Mouse (Mus musculus) thymus, postnatal 0 days (tissue): ENCODE measurements around the gene Kctd17. TPM values are rescaled to one million over a fixed set of nuclear protein-coding genes. Genes with fewer than 3 reads are reported as not detected.

ENCODE experiments used
- DNase-seq: peaks from one replicate; pipeline ENCODE4 v3.0.0-alpha.2; 2015; ENCODE audit warnings: low spot score
- polyA plus RNA-seq: library from polyadenylated mRNA; unstranded; fragments of >200 nt; fragmentation: Nextera tagmentation; extraction: Ambion mirVana; gene quantifications from 2 replicates; pipeline ENCODE4 v1.2.1, GENCODE M21; 2015

The Kctd17 gene
- polyA plus RNA-seq, 1 experiment from 2014 or later: 10.1 TPM

DNA sequence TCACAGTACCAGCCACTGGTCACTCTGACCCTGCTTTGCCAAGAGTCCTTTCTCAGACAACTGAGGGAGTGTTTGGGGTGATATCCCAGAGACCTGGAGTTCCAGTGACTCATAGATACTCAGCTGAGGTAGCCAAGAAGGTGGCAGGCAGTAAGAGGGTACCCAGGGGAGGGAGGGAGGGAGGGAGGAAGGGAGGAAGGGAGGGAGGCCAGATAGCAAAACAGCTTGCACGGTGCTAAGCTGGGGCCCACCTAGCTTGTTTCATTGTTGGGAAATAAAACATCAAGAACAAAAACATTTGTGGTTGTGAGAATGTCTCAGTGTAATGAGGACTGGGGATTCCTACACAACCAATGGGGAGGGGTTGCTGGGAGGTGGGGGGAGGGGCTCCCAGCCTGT, 14.6 kb upstream of the Kctd17 start:
- no peak for DNase-seq

- no peak for DNase-seq
These were observed 14.2 kb upstream of the Kctd17 start for GRCm38 (mm10) chr15:78414157-78414556.

DNA sequence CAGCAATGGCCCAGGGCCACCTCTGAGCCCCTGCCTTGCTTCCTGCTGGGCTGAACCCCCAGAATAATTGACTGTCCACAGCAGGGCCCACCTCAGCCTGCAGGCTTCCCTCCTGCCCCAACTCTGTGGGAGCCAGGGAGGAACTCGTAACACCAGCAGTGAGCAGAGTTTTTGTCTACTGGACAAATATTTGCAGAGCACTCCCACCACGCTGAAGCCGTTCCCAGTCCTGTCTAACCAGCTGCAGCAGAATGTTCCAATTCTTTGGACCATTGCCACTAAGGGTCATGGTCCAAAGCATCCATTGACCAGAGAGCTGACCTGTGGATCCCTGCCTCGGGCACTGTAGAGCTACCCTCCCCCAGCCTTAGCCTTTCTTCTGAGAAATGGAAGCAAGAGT, 11.4 kb upstream of the Kctd17 start:
- no peak for DNase-seq

DNA sequence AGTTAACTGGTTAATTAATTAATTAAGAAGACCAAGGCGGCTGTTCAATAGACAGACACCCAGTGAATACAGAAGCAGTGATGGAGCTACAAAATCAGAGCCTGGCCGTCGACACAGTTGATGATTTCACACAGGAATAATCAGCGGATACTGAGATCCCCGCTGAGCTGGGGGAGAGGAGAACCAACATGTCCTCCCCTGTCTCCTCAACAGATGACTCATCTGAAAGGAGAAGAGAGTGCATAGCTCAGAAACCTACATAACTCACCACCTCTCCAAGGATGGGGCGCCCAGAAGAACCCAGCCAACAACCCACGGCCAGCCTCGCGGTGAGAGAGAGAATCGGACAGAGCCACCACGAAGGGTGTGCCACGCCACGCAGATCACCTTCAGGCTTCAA, 8.0 kb upstream of the Kctd17 start:
- no peak for DNase-seq

DNA sequence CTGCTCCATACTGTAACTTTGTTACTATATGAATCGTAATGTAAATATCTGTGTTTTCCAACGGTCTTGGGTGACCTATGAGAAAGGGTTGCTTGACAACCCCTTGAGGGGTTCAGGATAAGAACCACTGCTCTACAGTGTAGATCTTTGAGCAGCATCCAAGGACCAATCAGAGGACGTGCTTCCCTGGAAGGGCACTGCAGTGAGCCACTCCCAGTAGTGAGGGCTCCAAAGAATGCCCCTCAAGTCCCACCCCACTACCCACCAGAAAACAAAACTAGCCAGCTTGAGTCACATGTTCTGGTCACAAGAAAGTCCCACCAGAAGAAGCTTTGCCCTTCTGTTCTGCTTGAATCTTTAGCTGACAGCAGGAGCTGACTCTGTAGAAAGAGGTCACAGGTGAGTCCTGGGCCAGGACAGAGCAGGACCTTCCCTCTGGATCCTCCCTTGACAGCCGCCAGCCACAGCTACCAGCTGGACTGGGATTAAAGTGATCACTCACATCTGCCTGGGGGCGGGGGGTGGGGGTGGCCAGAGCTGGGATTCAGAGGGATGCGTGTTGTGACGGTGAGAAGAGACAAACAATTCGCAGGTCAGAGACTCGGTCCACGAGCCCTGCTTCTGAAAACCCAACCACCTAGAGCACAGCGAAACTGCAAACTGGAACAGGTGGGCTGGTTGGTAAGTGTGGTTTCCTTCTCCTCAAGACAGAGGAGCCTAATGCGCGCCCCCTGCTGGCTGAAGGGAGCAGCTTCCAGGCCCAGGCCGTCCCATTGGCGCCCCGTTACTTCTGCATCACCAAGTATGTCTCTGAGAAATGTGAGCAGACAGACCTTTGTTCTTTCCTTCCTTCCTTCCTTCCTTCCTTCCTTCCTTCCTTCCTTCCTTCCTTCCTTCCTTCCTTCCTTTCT, 6.1 kb upstream of the Kctd17 start:
- DNase-seq: peak; percentile 93

- DNase-seq: no peak
These were observed 3.9 kb upstream of the Kctd17 start for GRCm38 (mm10) chr15:78424507-78424906.

GRCm38 (mm10) chr15:78425230-78425629, 3.1 kb upstream of the Kctd17 start:
- no peak for DNase-seq

- no peak for DNase-seq
These were observed 735 bp downstream of the Kctd17 start for GRCm38 (mm10) chr15:78429139-78429459.

GRCm38 (mm10) chr15:78429871-78430622, 1.7 kb downstream of the Kctd17 start:
- DNase-seq: no peak

DNA sequence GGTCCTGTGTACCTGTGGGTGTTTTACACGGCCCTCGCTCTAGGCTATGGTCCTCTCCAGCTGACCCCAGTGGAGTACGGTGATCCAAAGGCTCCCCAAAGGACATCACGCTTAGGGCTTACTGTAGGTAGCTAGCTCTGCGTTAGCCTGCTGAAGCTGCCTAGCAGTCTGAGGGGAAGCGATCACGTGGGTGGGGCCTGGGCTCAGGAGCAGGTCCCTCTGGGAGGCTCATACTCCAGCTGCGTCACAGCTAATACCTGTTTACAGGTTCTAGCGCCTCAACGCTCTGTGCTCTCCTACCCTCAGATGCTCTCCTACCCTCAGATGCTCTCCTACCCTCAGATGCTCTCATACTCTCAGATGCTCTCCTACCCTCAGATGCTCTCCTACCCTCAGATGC, 2.5 kb downstream of the Kctd17 start:
- DNase-seq: no peak

DNA sequence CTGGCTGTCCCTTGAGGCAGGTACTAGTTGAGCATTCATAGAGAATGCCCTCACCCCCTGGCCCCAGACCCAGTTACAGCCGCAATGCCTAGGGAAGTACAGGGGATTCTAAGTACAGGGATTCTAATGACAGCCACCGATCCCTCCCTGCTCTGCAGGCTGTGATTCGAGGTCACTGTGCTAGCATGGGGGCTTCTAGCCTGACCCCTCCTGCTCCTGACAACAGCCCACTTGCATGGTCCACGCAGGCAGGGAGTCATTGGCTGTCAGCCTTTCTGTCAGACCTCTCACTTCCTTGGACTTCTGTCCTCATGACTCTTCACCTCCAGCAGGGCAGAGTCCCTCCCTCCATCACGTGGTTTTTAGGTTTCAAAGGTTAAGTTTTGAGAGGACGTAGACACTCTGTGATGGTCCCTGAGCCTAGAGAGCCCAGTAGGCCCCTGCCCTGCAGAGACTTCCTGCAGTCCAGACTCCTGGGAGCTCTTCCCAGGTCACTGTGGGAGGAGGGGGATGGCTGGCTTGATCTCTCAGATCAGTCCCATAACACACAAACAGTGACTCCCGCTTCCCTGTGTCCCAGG, 3.3 kb downstream of the Kctd17 start:
- no peak for DNase-seq

DNA sequence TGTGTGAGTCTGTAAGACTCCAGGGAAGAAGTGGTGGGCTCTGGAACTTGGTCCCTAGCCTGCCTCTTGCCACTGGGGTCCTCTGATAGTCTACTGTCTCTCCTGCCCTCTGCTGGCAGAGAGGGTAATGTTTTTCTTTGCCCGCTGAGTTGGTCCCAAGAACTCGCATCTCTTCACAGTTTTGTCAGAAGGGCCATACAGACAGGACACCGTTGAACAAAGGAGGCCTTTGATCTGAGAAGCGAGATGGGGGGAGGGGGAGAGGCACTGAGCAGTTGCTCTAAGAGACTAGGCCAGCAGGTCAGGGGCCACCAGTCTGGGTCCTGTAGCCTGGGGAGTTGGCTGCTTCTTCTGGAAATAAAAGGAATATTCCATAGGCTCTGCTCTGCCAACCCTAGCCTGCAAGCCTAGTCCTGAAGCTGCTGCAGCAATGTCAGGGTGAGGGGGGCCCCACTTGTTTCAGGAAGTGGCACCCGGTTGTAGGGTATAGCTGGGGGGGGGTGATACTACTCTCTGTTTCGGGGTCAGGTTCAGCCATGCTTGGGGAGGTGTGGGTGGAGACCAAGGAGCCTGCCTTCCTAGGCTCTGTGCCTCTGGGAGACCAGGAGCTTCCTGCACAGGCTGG, 6.6 kb downstream of the Kctd17 start:
- DNase-seq: peak; percentile 75

- DNase-seq: peak; percentile 60
These were observed 7.3 kb downstream of the Kctd17 start for GRCm38 (mm10) chr15:78435681-78436080.

DNA sequence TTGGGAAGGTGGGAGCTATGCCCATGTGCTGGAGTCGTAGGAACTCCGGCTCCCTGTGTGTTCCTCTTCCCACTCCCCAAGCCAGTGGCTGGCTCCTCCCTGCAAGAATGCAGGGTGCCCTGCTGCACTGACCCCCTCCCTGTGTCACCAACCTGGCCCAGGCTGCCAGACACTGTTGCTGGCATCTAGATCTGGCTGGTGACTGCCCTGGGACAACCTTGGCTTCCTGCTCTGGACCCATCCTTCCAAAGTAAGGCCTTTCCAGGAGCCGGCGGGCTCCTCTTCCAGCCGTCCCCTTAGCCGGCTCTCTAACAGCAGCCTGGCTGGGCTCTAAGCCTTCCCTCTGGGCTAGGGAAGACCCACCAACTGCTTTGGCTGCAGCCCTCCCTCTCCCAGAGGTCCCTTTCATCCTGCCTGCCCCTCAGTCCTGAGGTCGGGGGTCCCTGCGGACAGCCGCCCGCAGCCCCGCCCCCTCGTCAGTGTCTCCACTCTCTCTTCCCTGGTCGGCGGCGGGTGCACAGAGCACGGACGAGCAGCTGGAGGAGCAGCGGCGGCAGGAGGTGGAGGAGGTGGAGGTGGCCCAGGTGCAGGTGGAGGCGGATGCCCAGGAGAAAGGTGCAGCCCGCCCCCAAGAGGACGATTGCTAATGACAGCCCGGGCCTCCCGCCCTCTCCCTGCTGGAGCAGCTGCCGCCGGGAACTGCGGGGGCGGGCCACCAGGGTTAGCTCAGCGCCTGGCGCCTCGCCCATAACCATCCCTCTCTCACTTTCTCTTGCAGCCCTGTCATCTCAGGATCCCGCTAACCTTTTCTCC, 8.2 kb downstream of the Kctd17 start:
- peak; percentile 23 for DNase-seq

DNA sequence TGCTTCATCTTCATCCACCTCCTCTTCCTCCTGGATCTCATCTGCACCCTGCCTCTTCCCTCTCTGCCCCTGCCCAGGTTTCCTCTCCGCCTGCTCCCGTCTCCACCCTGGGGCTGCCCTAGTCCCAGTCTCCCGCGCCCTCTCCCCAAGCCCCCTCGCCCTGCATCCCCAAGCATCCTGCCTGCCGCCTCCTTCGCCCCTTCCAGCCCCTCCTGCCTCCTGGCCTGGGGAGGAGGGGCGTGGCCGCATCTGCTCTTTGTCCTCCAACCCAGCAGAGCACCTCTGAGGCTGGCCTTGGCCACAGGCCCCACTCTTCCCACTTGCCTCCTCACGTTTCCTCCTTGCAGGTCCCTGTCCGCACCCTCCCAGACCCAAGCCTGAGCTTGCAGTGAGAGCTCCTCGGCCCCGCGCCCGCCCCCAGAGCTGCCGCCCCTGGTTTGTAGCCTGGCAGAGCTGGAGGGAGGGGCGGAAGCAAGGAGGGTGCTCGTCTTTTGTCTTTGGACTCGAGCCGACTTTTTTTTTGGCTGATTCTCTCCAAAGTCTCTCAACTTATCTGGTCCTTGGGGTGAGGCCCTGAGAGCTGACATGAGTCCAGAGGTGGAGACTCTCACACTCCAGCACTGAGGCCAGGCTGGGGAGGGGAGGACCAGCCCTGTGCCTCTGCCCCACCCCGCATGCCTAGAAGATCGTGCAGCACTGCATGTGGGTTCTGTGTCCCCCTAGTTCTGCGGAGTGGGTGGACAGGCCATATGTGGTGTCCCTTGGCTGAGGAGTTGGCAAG, 9.1 kb downstream of the Kctd17 start:
- DNase-seq: no peak

- no peak for DNase-seq
These were observed 9.6 kb downstream of the Kctd17 start for GRCm38 (mm10) chr15:78438018-78438394.

DNA sequence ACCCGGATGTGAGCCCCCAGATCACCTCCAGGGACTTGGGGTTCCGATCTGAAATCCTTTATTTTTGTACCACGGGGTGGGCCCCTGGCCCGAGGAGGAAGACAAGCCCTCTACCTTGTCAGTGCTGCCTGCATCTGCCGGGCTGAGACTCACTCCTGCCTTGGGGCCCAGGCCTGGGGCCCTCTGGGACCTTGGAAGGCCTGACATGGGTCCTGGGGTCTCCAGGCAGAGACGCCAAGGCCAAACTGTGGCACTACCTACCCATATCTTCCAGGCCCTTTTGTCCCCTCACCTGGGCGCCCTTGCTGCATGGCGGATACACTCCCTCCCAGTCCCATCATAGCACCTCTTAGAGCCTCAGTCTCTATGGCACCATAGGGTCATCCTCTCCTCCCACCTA, 10.1 kb downstream of the Kctd17 start:
- no peak for DNase-seq

- no peak for DNase-seq
These were observed 10.6 kb downstream of the Kctd17 start for GRCm38 (mm10) chr15:78438973-78439372.

DNA sequence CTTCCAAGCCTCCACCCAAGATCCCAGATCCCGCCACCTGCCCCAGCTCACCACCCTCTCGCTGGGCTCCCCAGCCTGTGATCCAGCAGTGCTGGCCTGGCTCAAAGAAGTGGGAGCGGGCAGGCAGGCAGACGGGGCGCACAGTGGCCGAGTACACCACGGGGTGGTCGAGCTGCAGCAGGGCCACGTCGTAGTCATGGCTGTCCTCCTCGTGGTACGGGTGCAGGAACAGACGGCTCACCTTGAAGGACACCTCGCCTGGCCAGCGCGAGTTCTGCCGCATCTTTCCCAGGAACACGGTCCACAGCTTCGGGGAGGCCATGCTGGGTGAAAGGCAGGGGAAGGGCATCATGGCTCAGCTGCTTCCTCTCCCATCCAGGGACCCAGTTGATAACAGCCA, 13.9 kb downstream of the Kctd17 start:
- no peak for DNase-seq

GRCm38 (mm10) chr15:78443857-78444256, 15.5 kb downstream of the Kctd17 start:
- no peak for DNase-seq
